In the genomic region with DNA sequence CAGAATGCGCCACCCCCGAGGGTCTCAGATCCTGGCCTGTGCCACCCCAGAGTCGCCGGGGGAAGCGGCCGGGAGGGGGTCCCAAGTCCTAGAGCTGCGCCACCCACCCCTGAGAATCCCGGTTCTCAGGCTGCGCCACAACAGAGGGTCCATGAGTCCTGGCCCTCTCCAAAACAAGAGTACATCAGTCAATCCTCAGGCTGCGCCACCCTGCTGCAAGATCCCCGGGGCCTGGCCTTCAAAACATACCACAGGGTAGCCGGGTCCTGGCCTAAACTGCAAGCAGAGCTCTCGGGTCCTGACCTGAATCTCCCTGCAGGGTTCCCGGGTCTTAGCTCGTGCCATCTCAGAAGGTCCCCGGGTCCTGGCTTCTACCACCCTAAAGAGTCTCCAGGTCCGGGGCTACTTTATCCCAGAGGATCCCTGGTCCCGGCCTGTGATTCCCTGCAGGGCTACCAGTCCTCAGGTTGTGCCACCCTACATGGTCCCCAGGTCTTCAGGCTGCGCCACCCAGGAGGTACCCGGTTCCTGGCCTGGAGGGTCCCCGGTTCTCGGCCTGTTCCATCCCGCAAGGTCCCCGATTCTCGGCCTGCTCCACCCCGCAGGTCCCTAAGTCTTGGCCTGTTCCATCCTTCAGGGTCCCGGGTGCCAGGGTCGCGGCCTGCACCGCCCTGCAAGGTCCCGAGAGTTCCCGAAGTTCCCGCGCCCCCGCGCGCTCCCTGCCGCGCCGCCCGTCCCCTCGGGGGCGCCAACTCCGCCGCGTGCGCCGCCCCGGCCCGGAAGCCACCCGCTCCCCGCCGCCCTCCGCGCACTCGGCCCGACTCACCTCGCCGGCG, we compare ENCODE assay signal across 8 mouse cellular contexts. TPM values are rescaled to one million over a fixed set of nuclear protein-coding genes. Genes with fewer than 3 reads are reported as not detected.
DNase-seq lines count a peak whose midpoint lies in the region; ATAC-seq lines count a peak whose summit lies in the region.

No protein-coding gene starts in this region.

- peak overlapping the region; percentile 86 for H3K27ac ChIP-seq in forebrain, embryonic 11.5 days (ENCODE audit: low read depth, low read length)

- peak; percentile 76 for DNase-seq in MN1 (ENCODE audit: low spot score)
- peak; percentile 46 for DNase-seq in c-Kit-positive CD71-positive TER-119-negative erythroid progenitor cells, embryonic 14.5 days (ENCODE audit: low read depth)
- DNase-seq in forebrain, embryonic 11.5 days (ENCODE audit: low spot score), result peak; percentile 81
- peak; percentile 71 to 83 for DNase-seq in heart, postnatal 14 days
- DNase-seq in layer of hippocampus, postnatal 10 days (ENCODE audit: low spot score in 2 of 2), result peak; percentile 64 to 78
- peak; percentile 72 for DNase-seq in lung, postnatal 14 days
- peak; percentile 72 for DNase-seq in right cerebral cortex, postnatal 14 days
- DNase-seq in urinary bladder, postnatal 36 days (ENCODE audit: low spot score in 2 of 2), result peak; percentile 58 to 59

- peak overlapping the region; percentile 93 for H3K4me3 ChIP-seq in forebrain, embryonic 11.5 days (ENCODE audit: low read depth, low read length)

- peaks cover 31% of the 10 kb centered on the region for H3K4me1 ChIP-seq in forebrain, embryonic 11.5 days (replicated peaks; ENCODE audit: control insufficient read depth, insufficient read depth, low read length)

- no peaks in the 10 kb centered on the region for H3K36me3 ChIP-seq in forebrain, embryonic 11.5 days (ENCODE audit: control insufficient read depth, insufficient read depth, low read length)

- H3K4me2 ChIP-seq in forebrain, embryonic 11.5 days (ENCODE audit: low read depth, low read length, severe bottlenecking), result peak overlapping the region; percentile 98

- H3K9ac ChIP-seq in forebrain, embryonic 11.5 days (ENCODE audit: low read length), result peak overlapping the region; percentile 88

- WGBS in forebrain, embryonic 11.5 days, result under 1% methylated on average over 56 of the region's 60 CpGs

- intact Hi-C loops in heart, postnatal 14 days (cut with DNase I), result loop anchor here (5.0 kb wide), 3 partner anchors 36 to 89 kb away; no protein-coding TSS in a partner anchor

- peak; percentile 31 for ATAC-seq in forebrain, embryonic 11.5 days (replicated peaks; ENCODE audit: low FRiP score)

- no peaks in the 10 kb centered on the region for H3K9me3 ChIP-seq in forebrain, embryonic 11.5 days (ENCODE audit: control insufficient read depth, low read length)

- H3K27me3 ChIP-seq in forebrain, embryonic 11.5 days (ENCODE audit: control insufficient read depth, insufficient read depth, low read length), result no peaks in the 10 kb centered on the region; the same call in 1 of the 2 replicates

RNA-seq across cellular contexts. Expression of a gene that starts 0.6 kb away (rescaled TPM):
- 27.3 and 29.5 TPM in 2 replicates for polyA plus RNA-seq in forebrain, embryonic 11.5 days (2014; fragmentation: Nextera tagmentation; extraction: Ambion mirVana)
- 10 to 100 TPM; 89.1 to 98.5 TPM for total RNA-seq in heart, postnatal 14 days (2021)
- 100 to 1,000 TPM; 171 to 187 TPM for total RNA-seq in layer of hippocampus, postnatal 10 days (2021)

Comparison
In these comparisons a context has a peak if more than half of its experiments do, and no peak if none do; other contexts are left out.
1. Peak in every context shown above with its lines: DNase-seq, ATAC-seq, H3K4me3 ChIP-seq and H3K27ac ChIP-seq.